Mouse (Mus musculus): ENCODE results near the gene 4930539E08Rik. TPM values are rescaled to one million over a fixed set of nuclear protein-coding genes. Genes with fewer than 3 reads are reported as not detected.

4930539E08Rik gene
- polyA plus RNA-seq (2016; fragmentation: Nextera tagmentation; extraction: Ambion mirVana): 0.11 and 0.26 TPM in 2 replicates

GRCm38 (mm10) chr17:28915060-28915628 is at the start of gene 4930539E08Rik:
TSS of gene 4930539E08Rik (minus strand) at chr17:28915324.
- Histone ChIP-seq H3K4me3 (no peak within 1 kb of the TSS), H3K9me3 (replicated peaks) (no peaks in the 10 kb centered on the region), H3K27me3 (ENCODE audit: low read depth, poor library complexity, severe bottlenecking) (peaks cover 6% of the 10 kb centered on the region), H3K27ac (replicated peaks) (no peak within 1 kb of the TSS), H3K36me3 (no peaks in the 10 kb centered on the region), H3K4me1 (peaks cover 1% of the 10 kb centered on the region; the same call in 1 of the 2 replicates)
- no peak for DNase-seq (ENCODE audit: low spot score)
- WGBS: 61% methylated on average over 12 of the region's 12 CpGs

- Histone ChIP-seq H3K27ac (replicated peaks) (no peak overlapping the region), H3K9me3 (replicated peaks) (no peaks in the 10 kb centered on the region), H3K4me1 (peaks cover 27% of the 10 kb centered on the region), H3K4me3 (no peak overlapping the region), H3K36me3 (peaks cover 86% of the 10 kb centered on the region), H3K27me3 (ENCODE audit: low read depth, poor library complexity, severe bottlenecking) (no peaks in the 10 kb centered on the region)
- no peak for DNase-seq (ENCODE audit: low spot score)
- WGBS: 81% methylated on average over 10 of the region's 10 CpGs
Measured at GRCm38 (mm10) chr17:28961596-28961995, 46.5 kb upstream of the 4930539E08Rik start.

GRCm38 (mm10) chr17:28960597-28960996 is 45.5 kb upstream of the 4930539E08Rik start:
- Histone ChIP-seq H3K4me1 (peaks cover 27% of the 10 kb centered on the region), H3K36me3 (peaks cover 85% of the 10 kb centered on the region)
- 69% methylated on average over 10 of the region's 10 CpGs for WGBS

GRCm38 (mm10) chr17:28954416-28954815 is 39.3 kb upstream of the 4930539E08Rik start:
- H3K27ac ChIP-seq (replicated peaks): no peak overlapping the region
- no peaks in the 10 kb centered on the region for H3K27me3 ChIP-seq (ENCODE audit: low read depth, poor library complexity, severe bottlenecking)
- H3K4me1 ChIP-seq: peaks cover 25% of the 10 kb centered on the region
- H3K36me3 ChIP-seq: peaks cover 45% of the 10 kb centered on the region
- DNase-seq (ENCODE audit: low spot score): no peak
- WGBS: 98% methylated on average over 9 of the region's 9 CpGs
- peaks cover 15% of the 10 kb centered on the region; the same call in 1 of the 2 replicates for H3K9me3 ChIP-seq (replicated peaks)
- peak overlapping the region; percentile 63; the same call in 1 of the 2 replicates for H3K4me3 ChIP-seq

More at GRCm38 (mm10) chr17:28960597-28960996, 45.5 kb upstream of the 4930539E08Rik start:
- Histone ChIP-seq H3K4me3 (no peak overlapping the region), H3K9me3 (replicated peaks) (0 out of 2 replicates have a peak, but pooled peaks cover 5% of the 10 kb centered on the region), H3K27ac (replicated peaks) (no peak overlapping the region), H3K27me3 (ENCODE audit: low read depth, poor library complexity, severe bottlenecking) (no peaks in the 10 kb centered on the region)
- DNase-seq (ENCODE audit: low spot score): no peak

GRCm38 (mm10) chr17:28953251-28953650 is 38.1 kb upstream of the 4930539E08Rik start:
- peak; percentile 24 for DNase-seq (ENCODE audit: low spot score)
- 49% methylated on average over 9 of the region's 9 CpGs for WGBS
- Histone ChIP-seq H3K9me3 (replicated peaks) (peaks cover 15% of the 10 kb centered on the region; the same call in 1 of the 2 replicates), H3K27ac (replicated peaks) (peak overlapping the region; percentile 98), H3K27me3 (ENCODE audit: low read depth, poor library complexity, severe bottlenecking) (no peaks in the 10 kb centered on the region), H3K4me1 (peaks cover 25% of the 10 kb centered on the region), H3K4me3 (peak overlapping the region; percentile 63), H3K36me3 (peaks cover 37% of the 10 kb centered on the region)

GRCm38 (mm10) chr17:28951831-28952799 is 37.0 kb upstream of the 4930539E08Rik start, which contains the start of gene Kctd20:
TSS of gene Kctd20 (plus strand) at chr17:28951950.
- WGBS: under 1% methylated on average over 80 of the region's 80 CpGs
- Histone ChIP-seq H3K27ac (replicated peaks) (peak within 1 kb of the TSS; percentile 98), H3K9me3 (replicated peaks) (peaks cover 20% of the 10 kb centered on the region), H3K27me3 (ENCODE audit: low read depth, poor library complexity, severe bottlenecking) (no peaks in the 10 kb centered on the region), H3K4me3 (peak within 1 kb of the TSS; percentile 63), H3K36me3 (peaks cover 27% of the 10 kb centered on the region), H3K4me1 (peaks cover 25% of the 10 kb centered on the region)
- peak; percentile 94 for DNase-seq (ENCODE audit: low spot score)

GRCm38 (mm10) chr17:28950751-28951150 is 35.6 kb upstream of the 4930539E08Rik start:
- Histone ChIP-seq H3K27ac (replicated peaks) (no peak overlapping the region), H3K4me1 (peaks cover 25% of the 10 kb centered on the region)

GRCm38 (mm10) chr17:28948661-28949060 is 33.5 kb upstream of the 4930539E08Rik start:
- Histone ChIP-seq H3K4me1 (peaks cover 17% of the 10 kb centered on the region), H3K36me3 (no peaks in the 10 kb centered on the region), H3K27ac (replicated peaks) (no peak overlapping the region), H3K27me3 (ENCODE audit: low read depth, poor library complexity, severe bottlenecking) (no peaks in the 10 kb centered on the region), H3K4me3 (no peak overlapping the region), H3K9me3 (replicated peaks) (peaks cover 8% of the 10 kb centered on the region)
- WGBS: 78% methylated on average over 4 of the region's 4 CpGs
- no peak for DNase-seq (ENCODE audit: low spot score)

More at GRCm38 (mm10) chr17:28950751-28951150, 35.6 kb upstream of the 4930539E08Rik start:
- DNase-seq (ENCODE audit: low spot score): no peak
- peaks cover 14% of the 10 kb centered on the region for H3K36me3 ChIP-seq
- no peak overlapping the region for H3K4me3 ChIP-seq
- peaks cover 18% of the 10 kb centered on the region for H3K9me3 ChIP-seq (replicated peaks)
- no peaks in the 10 kb centered on the region for H3K27me3 ChIP-seq (ENCODE audit: low read depth, poor library complexity, severe bottlenecking)
- WGBS: 81% methylated on average over 4 of the region's 4 CpGs

- Histone ChIP-seq H3K9me3 (replicated peaks) (peaks cover 8% of the 10 kb centered on the region), H3K4me1 (peaks cover 10% of the 10 kb centered on the region), H3K36me3 (no peaks in the 10 kb centered on the region), H3K27ac (replicated peaks) (no peak overlapping the region), H3K27me3 (ENCODE audit: low read depth, poor library complexity, severe bottlenecking) (no peaks in the 10 kb centered on the region), H3K4me3 (no peak overlapping the region)
- DNase-seq (ENCODE audit: low spot score): no peak
- 94% methylated on average over 19 of the region's 19 CpGs for WGBS
Measured at GRCm38 (mm10) chr17:28947011-28947939, 32.2 kb upstream of the 4930539E08Rik start.

GRCm38 (mm10) chr17:28944481-28944880 is 29.4 kb upstream of the 4930539E08Rik start:
- Histone ChIP-seq H3K4me3 (no peak overlapping the region), H3K36me3 (no peaks in the 10 kb centered on the region), H3K27me3 (ENCODE audit: low read depth, poor library complexity, severe bottlenecking) (no peaks in the 10 kb centered on the region), H3K4me1 (no peaks in the 10 kb centered on the region), H3K9me3 (replicated peaks) (peaks cover 8% of the 10 kb centered on the region), H3K27ac (replicated peaks) (no peak overlapping the region)
- no peak for DNase-seq (ENCODE audit: low spot score)
- WGBS: 95% methylated on average over 7 of the region's 7 CpGs

- no peaks in the 10 kb centered on the region for H3K4me1 ChIP-seq
- no peak for DNase-seq (ENCODE audit: low spot score)
- WGBS: 92% methylated on average over 7 of the region's 7 CpGs
Measured at GRCm38 (mm10) chr17:28943740-28944139, 28.6 kb upstream of the 4930539E08Rik start, which contains the start of gene Pxt1. TSS of gene Pxt1 (minus strand) at chr17:28943840.

GRCm38 (mm10) chr17:28942101-28942500 is 27.0 kb upstream of the 4930539E08Rik start:
- H3K4me1 ChIP-seq: no peaks in the 10 kb centered on the region
- 72% methylated on average over 10 of the region's 11 CpGs for WGBS
- no peak for DNase-seq (ENCODE audit: low spot score)
- peaks cover 3% of the 10 kb centered on the region for H3K9me3 ChIP-seq (replicated peaks)
- H3K27ac ChIP-seq (replicated peaks): no peak overlapping the region
- H3K27me3 ChIP-seq (ENCODE audit: low read depth, poor library complexity, severe bottlenecking): no peaks in the 10 kb centered on the region
- no peak overlapping the region for H3K4me3 ChIP-seq
- no peaks in the 10 kb centered on the region for H3K36me3 ChIP-seq

More at GRCm38 (mm10) chr17:28943740-28944139, 28.6 kb upstream of the 4930539E08Rik start, which contains the start of gene Pxt1:
- Histone ChIP-seq H3K36me3 (no peaks in the 10 kb centered on the region), H3K27me3 (ENCODE audit: low read depth, poor library complexity, severe bottlenecking) (no peaks in the 10 kb centered on the region), H3K4me3 (no peak within 1 kb of the TSS), H3K9me3 (replicated peaks) (peaks cover 8% of the 10 kb centered on the region), H3K27ac (replicated peaks) (no peak within 1 kb of the TSS)
